Mouse (Mus musculus) adipocyte (in vitro differentiated cells): ENCODE data around the gene Pofut2.

ENCODE experiments used
- DNase-seq: peaks from one replicate; pipeline ENCODE4 v3.0.0-alpha.2; 2016; ENCODE audit warnings: low spot score

The Pofut2 gene

GRCm38 (mm10) chr10:77258704-77259621 lies at the start of gene Pofut2:
Gene Pofut2 (plus strand): TSS chr10:77259218.
- DNase-seq, result peak; percentile 98

GRCm38 (mm10) chr10:77209261-77209660 lies 49.8 kb upstream of the Pofut2 start:
- DNase-seq, result no peak

DNA sequence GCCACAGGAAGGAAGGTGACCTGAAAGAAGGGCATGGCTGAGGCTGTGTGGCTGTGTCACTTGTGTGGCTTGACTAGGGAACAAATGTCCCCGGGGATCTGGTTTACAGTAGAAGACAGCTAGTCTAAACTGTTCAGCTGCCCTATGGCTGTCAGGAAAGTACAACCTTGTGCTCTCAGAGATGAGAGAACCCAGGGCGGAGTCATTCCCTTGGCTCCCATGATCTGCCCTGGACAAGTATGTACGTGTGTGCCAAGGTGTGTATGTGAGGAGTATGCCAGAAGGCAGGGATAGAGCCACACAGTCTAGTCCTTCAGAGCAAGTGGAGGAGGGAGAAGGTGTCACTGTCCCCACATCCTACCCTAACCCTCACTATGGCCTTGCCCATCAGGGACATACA lies 48.4 kb upstream of the Pofut2 start:
- no peak for DNase-seq

- peak; percentile 83 for DNase-seq
Observed at GRCm38 (mm10) chr10:77211116-77211570, 47.9 kb upstream of the Pofut2 start.

DNA sequence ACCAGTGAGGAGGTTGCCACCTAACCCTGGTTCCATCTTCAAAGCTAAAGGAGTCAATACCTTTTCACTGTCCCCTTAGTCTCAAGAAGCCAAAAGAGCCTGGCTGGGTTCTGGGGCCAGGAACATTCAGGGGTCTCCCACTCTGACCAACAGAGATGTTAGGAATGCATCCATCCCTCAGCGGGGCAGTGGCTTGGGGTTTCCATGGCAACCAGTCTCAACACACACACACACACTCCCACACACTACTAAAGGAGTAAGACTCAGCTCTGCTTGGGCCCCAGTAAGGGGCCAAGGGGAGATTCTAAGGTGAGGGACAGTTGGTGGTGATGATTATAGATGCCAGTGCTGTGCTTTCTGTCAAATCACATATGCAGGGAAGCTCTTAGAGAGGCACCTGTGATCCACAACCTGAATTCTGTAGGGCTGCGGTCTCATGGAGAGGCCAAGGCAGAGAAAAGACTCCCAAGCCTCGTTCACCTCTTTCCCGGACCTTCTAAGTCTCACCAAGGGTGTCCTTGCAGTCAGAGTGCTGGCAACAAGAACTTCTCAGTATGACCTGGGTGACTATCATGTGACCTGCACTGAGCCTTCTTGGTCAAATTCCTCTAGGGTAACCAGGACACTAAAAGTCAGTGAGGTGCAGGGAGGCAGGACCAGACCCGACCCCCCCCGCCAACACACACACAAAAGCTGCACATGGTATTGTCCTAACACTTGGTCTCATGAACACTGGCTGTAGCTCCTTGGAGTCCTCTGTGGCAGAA lies 46.5 kb upstream of the Pofut2 start:
- DNase-seq, result no peak

- DNase-seq, result no peak
Observed at GRCm38 (mm10) chr10:77213483-77213882, 45.5 kb upstream of the Pofut2 start.

DNA sequence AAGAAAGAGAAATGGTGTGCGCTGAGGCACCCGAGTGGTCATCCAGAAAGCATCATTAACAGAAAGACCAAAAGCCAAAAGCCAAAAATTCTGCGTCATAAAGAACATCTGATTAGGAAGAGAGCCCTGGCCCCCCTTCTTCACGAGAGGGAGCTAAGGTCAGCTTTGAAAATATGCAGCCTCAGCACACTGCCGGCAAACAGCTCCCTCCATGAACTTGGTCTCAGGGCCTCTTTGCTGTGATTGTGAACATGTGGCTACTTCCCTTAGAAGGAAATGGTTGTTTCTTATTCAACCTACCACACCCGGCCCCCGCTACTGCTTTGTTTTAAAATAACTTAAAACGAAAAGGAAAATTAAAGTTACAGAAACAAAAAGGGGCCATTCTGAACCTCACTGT lies 44.4 kb upstream of the Pofut2 start:
- DNase-seq, result no peak

DNA sequence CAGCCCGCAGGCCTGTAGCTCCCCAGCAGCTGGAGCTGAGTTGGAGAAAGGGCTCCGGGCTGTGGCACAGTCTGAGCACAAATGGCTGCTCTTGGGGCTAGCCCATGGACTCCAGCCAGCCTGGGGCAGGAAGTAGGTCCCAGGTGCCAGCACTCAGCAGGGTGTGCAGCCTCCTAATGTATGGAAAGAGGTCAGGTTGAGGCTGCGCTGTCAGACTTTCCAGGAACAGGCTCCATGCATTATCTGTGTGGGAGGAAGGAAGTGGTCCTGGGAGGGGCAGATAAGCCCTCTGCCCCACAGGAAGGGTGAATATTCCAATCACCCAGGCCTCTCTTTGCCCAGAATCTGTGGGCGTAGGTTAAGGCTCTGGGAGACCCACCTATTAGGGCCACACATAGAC lies 43.4 kb upstream of the Pofut2 start:
- no peak for DNase-seq

DNA sequence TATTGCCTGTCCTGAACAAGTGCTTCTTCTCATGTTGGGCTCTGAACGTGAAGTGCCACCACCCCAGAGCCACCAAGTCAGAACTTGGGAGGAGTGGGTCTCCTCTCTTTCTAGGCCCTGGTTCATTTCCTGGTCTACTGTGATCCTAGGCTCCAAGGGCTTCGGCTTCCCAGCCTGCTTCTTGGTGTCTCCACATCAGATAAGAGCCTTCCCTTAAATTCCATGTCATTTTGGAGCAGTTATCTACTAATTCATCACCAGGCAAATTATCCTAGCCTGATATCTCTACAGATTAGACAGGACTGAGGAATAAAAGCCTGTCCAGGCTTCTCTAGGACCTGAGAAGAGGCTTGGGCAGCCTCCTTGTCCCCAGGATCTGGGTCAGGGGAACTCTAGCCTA lies 42.7 kb upstream of the Pofut2 start:
- no peak for DNase-seq

- DNase-seq, result no peak
Observed at GRCm38 (mm10) chr10:77217155-77217731, 41.8 kb upstream of the Pofut2 start.

- DNase-seq, result no peak
Observed at GRCm38 (mm10) chr10:77218059-77218458, 41.0 kb upstream of the Pofut2 start.

- no peak for DNase-seq
Observed at GRCm38 (mm10) chr10:77219411-77220025, 39.5 kb upstream of the Pofut2 start.

- no peak for DNase-seq
Observed at GRCm38 (mm10) chr10:77221108-77221507, 37.9 kb upstream of the Pofut2 start.

GRCm38 (mm10) chr10:77222963-77223552 lies 36.0 kb upstream of the Pofut2 start:
- DNase-seq, result no peak

DNA sequence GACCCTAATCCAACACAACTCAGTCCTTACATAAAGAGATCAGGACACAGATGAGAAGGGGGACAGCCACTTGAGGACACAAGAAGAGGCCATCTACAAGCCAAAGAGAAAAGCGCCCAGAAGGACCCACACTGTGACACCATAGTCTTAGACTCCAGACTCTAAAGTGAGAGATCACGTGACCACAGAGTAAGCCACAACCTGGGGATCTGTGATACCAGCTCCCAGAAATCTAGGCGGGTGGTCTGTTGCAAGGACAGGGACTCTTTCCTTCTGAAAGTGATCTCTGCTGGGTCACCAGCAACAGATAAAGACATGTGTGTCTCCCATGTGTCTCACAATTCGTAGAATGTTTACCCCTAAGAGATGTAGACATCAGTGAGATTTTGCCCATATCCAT lies 34.6 kb upstream of the Pofut2 start:
- DNase-seq, result no peak

GRCm38 (mm10) chr10:77225414-77225813 lies 33.6 kb upstream of the Pofut2 start:
- DNase-seq, result no peak

DNA sequence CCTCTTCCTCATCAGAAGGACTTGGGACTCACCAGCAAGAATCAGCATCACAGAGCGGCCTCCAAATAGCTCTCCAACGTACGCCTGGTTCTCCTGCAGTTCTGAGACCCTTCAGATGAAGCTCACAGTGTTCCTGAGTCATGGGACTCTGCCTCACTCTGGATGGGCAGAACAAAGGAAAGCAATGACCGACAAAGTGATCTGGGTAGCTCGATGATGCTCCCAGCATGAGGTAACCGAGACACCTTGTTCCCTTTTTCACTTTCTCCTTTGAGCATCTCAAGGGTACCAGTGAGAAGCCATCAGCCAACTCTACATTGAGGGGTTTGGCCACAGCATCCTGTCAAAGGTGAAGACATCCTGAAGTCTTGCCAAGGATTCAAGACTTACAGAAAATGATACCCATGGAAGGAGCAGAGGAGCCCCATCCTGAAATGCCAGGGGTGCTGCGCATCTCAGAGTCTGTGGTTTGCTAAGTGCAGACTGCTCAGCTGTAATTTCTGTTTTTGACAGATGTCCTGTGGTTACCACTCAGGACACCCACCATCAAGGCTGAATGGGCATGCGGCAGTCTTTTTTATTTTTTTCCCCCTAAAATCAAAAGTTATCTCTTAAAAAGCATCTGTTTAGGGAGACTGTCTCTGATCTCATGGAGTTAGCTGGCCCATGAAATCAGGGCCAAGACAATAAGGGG lies 32.9 kb upstream of the Pofut2 start:
- DNase-seq, result no peak

DNA sequence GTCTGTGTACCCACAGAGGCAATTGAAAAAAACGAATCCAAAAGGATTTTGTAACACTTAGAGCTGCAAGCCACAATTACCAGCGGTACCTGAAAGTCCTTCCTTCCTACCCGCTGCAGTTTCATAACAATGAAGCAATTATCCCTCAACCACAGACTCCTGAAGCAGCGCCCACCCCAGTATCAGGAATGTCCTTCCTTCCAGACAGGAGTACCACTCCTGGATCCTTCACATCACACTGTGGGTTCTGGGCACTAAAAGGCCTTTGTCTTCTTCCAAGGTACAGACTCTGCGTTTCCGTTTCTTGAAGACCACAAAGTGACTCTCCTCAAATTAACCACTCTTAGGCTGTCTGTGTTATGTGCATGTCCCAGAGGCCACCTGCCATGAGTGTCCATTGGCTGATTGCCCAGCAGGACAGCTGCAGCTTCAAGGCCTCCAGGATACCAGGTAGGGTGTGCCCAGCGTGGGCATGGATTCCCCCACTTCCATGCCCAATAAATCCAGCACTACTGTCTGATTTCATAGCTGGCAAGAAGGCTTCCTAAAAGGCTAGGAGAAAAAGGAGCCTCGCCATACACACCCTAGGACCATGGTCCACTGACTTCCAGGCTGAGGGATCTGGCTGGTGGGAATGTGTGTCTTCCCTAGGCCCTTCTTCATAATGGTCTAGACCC lies 32.2 kb upstream of the Pofut2 start:
- no peak for DNase-seq

- no peak for DNase-seq
Observed at GRCm38 (mm10) chr10:77227368-77227723, 31.7 kb upstream of the Pofut2 start.
